Mouse (Mus musculus): ENCODE data around the gene Klk12.

Klk12 gene

GRCm38 (mm10) chr7:43797333-43797769 lies 28.7 kb downstream of the Klk12 start, which contains the start of gene Klk8:
Klk8 (plus strand) TSS chr7:43797577.
- DNase-seq: no peak

DNA sequence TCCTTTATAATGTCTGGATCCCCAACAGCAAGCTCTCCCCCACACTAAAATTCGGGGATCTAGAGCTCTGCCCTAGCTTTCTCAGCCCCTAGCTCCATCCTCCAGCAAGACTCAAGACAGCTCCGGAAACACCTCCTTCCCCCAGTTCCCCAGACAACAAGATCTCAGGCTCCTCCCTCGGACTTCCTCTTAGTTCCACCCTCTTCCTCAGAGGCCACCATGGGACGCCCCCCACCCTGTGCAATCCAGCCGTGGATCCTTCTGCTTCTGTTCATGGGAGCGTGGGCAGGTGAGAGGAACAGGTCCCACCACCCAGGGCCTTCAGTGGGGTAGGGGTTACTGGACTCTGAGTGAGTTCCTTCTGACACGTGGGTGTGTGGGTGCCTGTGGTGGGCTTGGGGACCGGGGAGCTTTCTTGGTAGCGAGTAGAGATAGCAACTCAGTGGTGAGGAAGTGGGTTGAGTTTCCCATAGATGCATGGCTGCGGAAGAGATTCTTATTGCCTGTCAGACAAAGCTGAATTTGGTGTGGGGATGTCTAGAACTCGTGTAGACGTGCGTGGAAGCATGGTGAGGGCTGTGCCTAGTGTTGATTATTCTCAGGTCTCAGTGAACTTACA lies 29.3 kb downstream of the Klk12 start:
- DNase-seq: no peak

GRCm38 (mm10) chr7:43799876-43800275 lies 31.2 kb downstream of the Klk12 start:
- no peak for DNase-seq

GRCm38 (mm10) chr7:43810994-43811393 lies 42.3 kb downstream of the Klk12 start, which contains the start of gene Klk7:
Klk7 (plus strand) TSS chr7:43811294.
- DNase-seq: no peak

DNA sequence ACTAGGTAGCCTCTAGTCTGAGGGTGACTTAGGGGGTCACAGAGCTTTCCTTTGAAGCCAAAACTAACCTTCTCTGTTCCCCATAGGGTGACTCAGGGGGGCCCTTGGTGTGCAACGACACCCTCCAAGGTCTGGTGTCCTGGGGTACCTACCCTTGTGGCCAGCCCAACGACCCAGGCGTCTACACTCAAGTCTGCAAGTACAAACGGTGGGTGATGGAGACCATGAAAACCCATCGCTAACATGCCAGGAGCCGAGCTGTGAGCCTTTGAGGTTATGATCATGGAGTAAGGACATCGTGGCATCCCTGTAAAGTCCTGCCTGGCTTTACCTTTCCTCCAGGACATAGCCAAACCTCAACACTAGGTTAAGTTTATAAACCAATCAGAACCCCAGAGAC lies 46.5 kb downstream of the Klk12 start:
- no peak for DNase-seq

GRCm38 (mm10) chr7:43816746-43817145 lies 48.0 kb downstream of the Klk12 start:
- no peak for DNase-seq

DNA sequence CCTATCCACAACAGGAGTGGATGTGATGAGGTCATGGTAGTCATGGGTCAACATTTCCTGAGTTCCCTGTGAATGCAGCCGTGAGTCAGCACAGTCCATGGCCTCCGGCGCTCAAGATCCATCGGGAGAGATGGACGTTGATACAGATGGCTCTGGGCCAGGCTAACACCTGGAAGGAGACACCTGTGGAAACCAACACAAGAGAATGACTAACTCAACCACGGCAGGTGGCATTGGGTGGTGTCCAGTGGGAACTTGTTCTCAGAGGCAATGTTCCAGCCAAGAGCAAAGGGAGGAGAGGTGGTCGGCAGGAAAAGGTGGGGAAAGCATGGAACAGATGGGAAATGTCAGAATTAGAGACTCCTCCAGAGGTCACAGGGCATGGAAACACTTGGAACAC lies 52.9 kb downstream of the Klk12 start:
- DNase-seq: no peak

Measured in cerebellum, postnatal 14 days (tissue).